Mouse (Mus musculus): ENCODE measurements around the gene Shbg.
"Not testable (repeated sequence)": the region's sequence is repeated elsewhere in the genome, so short reads cannot be mapped to it uniquely, and the experiment has no call there.

Shbg gene

DNA sequence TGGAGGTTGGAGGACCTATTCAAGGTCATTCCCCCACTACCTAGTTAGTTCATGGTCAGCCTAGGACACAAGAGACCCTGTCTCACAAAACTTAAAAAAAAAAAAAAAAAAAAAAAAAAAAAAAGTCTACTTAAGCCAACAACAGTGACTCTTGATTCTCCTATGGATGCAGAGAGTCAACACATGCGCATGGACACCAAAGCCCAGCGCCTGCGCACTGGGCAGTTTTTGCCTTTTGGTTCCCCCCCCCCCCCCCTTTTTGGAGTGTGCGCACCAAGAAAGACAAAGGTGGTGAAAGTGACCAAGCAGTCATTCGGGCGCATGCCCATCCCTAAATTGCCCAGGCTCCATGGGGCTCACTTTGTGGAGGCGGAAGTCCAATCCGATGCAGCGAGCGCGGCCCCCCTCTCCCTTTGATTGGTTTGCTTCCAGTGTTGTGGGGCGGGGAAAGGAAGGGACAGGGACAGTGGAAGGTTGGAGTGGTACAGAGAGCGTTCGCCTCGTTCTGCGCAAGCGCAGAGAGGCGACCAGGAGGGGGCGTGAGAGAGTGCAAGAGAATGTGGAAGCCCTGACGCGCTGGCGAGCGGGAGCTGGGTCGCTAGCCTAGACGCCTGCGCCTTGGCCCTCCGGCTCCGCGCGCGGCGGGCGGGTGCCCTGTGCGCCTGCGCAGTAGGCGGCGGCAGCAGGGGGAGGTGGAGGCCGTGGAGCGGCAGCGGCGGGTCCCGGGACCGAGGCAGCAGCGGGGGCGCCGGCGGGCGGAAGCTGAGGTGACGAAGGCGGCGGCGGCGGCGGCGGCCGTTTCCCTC lies 14.8 kb upstream of the Shbg start, which contains the start of gene Fxr2:
Gene Fxr2 (plus strand): TSS at position 707 of the 806 bp plus-strand sequence.
- in situ Hi-C loops (cut with MseI, MboI), result no loop called here

DNA sequence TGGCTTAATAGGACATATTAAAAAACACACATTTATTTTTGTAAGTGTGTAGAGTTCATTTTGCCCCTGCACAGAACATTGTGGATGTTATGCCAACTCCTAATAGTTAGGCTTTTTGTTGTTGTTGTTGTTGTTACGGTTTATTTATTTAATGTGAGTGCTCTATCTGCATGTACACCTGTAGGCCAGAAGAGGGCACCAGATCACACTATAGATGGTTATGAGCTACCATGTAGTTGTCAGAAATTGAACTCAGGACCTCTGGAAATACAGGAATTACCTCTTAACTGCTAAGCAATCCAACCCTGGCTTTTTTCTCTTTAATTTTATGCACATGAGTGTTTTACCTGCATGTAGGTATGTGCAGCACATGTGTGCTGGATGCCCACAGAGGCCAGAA lies 12.1 kb upstream of the Shbg start:
- in situ Hi-C loops (cut with MseI, MboI), result no loop called here

DNA sequence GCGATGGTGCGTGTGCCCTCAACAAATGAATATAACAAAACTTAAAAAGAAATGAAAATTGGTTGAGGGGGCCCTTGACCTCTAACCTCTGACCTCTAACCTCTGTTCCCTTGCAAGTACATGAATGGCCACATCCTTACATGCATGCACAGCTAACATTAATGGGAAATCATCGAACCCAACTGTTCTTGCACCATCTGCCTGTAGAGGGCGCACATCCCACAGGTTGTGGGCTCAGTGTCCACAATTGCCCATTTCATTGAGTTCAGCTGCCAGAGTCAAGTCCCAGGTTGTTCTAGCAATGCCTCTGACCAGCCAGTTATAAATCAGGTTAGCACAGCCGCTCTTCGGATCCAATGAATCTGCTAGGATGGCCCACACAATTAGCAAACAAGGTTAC lies 10.6 kb upstream of the Shbg start:
- in situ Hi-C loops (cut with MseI, MboI), result no loop called here

DNA sequence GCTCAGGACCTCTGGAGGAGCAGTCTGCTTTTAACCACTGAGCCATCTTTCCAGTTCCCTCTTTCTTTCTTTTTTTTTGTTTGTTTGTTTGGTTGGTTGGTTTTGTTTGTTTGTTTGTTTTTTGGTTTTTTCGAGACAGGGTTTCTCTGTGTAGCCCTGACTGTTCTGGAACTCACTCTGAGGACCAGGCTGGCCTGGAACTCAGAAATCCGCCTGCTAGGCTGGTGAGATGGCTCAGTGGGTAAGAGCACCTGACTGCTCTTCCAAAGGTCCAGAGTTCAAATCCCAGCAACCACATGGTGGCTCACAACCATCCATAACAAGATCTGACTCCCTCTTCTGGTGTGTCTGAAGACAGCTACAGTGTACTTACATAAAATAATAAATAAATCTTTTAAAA lies 6.6 kb upstream of the Shbg start:
- in situ Hi-C loops (cut with MseI, MboI), result not testable (repeated sequence)

DNA sequence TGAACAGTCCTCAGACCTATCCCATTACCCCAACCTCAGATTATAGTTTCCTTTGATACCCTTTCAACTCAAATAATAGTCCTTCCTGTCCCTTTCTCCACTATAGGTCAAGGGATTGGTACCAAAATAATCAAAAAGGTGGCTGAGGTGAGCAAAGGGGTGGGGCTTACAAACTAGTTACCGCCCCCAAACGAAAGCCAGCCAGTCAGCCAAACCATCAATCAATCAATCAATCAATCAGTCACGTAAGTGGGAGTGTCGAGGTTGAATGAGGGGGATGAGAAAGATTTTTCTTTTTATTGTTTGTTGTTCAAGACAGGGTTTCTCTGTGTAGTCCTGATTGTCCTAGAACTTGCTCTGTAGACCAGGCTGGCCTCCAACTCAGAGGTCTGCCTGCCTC lies 5.3 kb upstream of the Shbg start:
- in situ Hi-C loops (cut with MseI, MboI), result no loop called here

DNA sequence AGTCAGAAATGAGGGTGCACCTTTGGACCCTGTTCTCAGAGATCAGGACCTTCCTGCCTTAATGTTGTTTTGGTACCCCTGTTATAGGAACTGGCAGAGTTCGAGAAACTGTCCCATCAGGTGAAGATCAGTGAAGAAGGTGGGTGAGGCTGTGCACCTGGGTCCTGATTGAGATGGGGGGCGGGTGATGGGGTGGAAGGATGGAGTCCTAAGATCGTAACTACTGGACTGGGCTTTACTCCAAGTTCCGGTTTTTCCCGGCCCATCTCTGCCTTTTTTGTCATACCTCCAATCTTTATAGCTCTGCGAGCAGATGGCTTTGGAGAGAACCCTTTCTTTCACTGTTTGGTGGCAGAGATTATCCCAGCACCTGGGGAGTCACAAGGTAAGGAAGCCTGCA lies 4.7 kb upstream of the Shbg start:
- in situ Hi-C loops (cut with MseI, MboI), result no loop called here

DNA sequence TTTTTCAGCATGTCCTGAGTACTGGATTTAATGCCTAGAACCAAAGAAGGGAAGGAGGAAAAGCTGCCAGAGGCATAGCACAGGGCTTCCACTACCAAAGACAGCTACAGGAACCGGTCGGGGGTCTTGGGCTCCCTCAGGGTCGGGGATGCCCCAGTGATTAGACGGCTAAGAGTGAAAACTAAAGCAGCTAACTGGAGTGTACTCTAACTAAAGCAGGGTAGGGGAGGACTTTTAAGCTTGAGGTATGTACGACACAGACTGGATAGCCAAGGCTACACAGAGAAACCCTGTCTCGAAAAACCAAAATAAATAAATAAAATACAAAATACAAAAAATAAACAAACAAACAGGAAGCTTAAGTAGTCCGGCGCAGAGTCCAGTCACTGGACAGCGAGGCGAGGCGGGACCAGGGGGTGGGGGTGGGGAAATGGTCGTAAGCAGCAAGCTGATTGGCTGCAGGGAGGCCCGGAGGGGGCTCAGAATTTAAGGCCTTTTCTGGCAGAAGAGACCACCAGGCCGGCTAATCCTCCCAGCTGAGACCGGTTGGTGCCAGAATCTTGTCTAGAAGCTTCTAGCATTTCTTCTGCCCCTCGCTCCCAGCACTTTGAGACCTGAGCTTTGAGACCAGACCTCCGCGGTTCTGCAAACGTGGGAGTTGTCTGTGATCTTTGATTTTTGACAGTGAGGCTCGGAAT lies 4.0 kb upstream of the Shbg start, which contains the start of gene Sat2:
Gene Sat2 (plus strand): TSS at position 454 of the 698 bp plus-strand sequence.
- in situ Hi-C loops (cut with MseI, MboI), result no loop called here

DNA sequence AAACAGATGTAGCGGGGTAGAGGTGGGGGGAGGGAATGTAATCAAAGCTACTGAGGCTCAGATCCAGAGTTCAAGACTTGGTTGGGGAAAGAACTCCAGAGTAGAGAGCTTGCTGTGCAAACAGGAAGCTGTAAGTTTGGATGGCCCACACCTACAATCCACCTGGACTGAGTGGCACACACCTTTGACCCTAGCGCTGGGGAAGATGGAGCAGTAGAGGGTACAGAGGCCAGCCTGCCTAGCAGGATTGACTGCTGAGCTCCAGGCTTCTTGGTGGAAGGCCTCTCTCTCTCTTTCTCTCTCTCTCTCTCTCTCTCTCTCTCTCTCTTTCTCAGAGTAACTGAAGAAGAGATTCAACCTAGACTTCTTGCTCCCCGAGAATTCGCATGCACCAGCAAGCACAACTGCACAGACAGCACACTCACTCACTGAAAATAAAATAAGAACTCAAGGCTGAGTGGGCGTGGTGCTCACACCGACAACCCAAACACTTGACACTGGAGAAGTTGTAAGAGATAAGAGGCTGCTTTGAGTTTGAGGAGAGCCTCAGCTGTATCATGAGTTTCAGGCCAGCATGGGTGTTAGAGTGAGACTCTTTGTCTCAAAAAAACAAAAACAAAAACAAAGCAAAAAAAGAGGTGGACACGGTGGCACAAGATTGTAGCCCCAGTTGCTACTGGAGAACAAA lies 2.8 kb upstream of the Shbg start:
- in situ Hi-C loops (cut with MseI, MboI), result no loop called here

DNA sequence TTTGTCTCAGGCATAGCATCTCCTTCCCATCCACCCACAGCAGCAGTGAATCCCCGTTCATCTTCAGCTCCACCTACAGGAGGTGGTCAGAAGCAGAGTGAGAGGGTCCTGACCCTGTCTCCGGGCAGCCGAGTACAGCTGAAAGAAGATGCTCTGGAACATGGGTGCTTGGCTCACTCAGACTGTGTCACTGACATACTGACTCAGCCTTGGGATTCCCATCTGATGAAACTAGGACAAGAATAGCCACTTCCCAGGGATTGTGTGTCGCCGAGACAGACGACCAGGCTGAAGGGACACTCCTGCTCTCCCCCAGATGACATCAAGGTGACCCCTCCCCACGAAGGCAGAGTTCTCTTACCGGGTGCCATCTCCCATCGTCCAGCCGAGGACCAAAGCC lies 924 bp downstream of the Shbg start:
- in situ Hi-C loops (cut with MseI, MboI), result loop anchor here in 1 of 2 experiments (10.0 kb wide), 1 partner anchor 82 kb away; no protein-coding TSS in a partner anchor

DNA sequence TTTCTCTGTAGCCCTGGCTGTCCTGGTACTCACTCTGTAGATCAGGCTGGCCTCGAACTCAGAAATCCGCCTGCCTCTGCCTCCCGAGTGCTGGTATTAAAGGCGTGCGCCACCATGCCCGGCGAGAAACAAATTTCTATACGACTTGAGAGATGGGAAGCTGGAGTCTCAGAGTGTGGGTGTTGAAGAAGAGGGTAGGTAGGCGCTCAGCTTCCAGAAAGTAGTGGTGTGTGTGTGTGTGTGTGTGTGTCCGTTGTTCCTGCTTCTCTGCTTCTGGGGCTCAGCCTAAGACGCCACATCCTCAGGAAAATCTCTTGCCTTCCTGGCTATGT lies 3.5 kb downstream of the Shbg start:
- in situ Hi-C loops (cut with MseI, MboI), result loop anchor here in 1 of 2 experiments (10.0 kb wide), 1 partner anchor 79 kb away; no protein-coding TSS in a partner anchor

DNA sequence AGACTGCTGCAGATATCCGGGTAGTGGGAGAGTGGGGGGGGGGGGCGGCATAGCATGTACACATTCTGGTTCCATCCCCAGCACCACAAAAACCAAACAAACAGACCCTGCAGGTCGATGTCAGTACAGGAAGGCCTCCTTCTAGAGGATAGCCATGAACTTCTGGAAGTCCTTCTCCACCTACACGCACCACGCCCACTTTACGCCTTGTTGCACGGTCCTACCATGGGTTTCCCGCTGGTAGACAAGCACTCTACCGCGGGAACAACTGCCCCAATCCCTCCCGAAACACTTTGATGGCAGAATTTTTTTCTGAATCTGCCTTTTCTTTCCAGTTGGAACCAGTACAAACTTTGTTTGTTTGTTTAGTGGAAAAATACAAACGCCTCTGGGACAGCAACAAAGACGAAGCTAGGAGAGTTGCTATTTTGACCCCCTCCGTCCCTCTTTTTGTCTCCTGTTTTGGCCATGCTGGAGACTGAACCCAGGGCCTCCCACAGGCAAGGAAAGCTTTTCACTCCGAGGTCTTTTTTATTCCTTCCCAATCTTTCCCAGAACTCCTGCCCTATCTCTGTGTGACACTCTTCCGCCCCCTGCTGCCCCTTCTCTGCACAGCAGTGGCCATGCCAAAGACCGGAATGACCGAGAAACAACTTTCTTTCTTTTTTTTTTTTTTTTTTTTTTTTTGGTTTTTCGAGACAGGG lies 4.0 kb downstream of the Shbg start:
- in situ Hi-C loops (cut with MseI, MboI), result loop anchor here in 1 of 2 experiments (10.0 kb wide), 1 partner anchor 79 kb away; no protein-coding TSS in a partner anchor

DNA sequence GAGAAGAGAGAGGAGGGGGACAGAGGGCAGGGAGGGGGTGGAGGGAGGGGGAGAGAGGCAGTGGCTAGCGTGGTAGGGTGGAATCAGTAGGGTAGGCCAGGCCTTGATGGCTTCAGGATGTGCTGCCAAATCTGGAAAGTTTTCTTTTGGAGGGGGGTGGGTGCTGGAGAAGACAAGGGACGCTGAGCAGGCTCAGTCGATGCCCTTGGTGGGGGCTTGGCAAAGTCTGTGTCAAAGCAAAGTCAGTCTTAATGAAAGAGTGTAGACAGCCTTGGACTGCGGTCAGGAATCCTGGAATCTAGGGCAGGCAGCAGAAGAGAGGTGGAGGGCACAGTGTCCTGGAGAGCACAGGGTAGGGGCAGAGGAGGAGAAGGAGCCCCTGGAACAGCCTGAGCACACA lies 6.8 kb downstream of the Shbg start:
- in situ Hi-C loops (cut with MseI, MboI), result loop anchor here in 1 of 2 experiments (10.0 kb wide), 1 partner anchor 76 kb away; no protein-coding TSS in a partner anchor

DNA sequence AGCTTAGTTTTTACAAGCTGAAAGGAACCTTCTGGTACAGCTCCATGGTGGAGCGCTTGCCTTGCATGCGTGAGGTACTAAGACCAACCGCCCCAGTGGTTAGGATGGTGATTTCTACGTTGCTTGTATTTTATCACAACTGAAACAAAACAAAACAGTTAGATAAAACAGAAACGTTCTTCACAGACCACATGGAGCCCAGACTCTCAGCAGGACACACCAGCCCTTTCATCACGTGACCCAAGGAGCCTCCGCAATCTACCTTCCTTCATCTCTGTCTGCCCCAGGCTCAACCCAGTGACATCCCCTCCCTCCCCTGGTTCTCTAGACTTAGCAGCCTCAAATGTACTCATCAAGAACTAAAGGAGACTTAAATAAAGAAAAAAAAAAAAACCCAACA lies 8.3 kb downstream of the Shbg start:
- in situ Hi-C loops (cut with MseI, MboI), result loop anchor here in 1 of 2 experiments (5.0 kb wide), 1 partner anchor 72 kb away; no protein-coding TSS in a partner anchor

DNA sequence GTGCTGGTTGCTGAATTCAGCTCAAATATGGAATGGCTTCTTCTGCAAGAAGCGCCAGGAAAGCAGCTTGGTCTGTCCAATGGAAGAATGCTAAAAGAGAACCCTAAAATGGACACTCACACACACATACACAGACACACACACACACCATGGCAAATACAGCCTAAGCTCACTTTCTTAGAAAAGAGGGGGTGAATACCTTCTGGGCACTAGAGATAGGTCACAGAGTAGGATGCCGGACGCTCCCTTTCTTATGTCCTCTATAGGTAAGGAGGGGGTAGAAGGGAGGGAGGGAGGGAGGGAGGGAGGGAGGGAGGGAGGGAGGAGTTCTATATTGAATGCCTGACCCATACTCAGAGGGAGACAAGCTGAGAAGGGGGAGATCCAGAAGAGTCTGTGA lies 9.2 kb downstream of the Shbg start:
- in situ Hi-C loops (cut with MseI, MboI), result loop anchor here in 1 of 2 experiments (5.0 kb wide), 1 partner anchor 71 kb away; no protein-coding TSS in a partner anchor

DNA sequence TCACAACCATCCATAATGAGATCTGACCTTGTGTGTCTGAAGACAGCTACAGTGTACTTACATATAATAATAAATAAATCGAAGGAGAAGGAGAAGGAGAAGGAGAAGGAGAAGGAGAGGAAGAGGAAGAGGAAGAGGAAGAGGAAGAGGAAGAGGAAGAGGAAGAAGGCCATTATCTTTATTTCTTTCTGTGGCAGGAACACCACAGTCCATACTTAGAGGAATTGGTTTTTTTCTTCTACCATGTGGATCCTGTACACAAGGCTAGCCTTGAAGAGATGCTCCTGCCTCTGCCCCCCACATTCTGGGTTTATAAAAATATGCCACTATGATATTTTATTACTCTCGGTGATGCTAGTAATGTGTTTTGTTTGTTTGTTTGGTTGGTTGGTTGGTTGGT lies 10.9 kb downstream of the Shbg start:
- in situ Hi-C loops (cut with MseI, MboI), result loop anchor here in 1 of 2 experiments (5.0 kb wide), 1 partner anchor 70 kb away; no protein-coding TSS in a partner anchor

DNA sequence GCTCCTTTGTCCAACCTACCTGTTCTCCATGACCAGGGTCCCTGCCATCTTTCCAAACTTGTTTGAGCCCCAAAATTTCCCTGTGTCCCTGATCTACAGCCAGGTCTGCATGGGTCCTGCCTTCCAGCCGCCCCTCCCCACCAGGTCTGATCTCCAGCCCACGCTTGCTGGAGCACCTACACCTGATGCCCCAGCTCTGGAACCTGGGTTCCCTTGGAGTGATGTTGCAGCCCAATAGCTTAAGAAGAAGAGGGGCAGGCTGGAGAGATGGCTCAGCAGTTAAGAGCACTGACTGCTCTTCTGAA lies 11.3 kb downstream of the Shbg start:
- in situ Hi-C loops (cut with MseI, MboI), result loop anchor here in 1 of 2 experiments (5.0 kb wide), 1 partner anchor 69 kb away; no protein-coding TSS in a partner anchor

DNA sequence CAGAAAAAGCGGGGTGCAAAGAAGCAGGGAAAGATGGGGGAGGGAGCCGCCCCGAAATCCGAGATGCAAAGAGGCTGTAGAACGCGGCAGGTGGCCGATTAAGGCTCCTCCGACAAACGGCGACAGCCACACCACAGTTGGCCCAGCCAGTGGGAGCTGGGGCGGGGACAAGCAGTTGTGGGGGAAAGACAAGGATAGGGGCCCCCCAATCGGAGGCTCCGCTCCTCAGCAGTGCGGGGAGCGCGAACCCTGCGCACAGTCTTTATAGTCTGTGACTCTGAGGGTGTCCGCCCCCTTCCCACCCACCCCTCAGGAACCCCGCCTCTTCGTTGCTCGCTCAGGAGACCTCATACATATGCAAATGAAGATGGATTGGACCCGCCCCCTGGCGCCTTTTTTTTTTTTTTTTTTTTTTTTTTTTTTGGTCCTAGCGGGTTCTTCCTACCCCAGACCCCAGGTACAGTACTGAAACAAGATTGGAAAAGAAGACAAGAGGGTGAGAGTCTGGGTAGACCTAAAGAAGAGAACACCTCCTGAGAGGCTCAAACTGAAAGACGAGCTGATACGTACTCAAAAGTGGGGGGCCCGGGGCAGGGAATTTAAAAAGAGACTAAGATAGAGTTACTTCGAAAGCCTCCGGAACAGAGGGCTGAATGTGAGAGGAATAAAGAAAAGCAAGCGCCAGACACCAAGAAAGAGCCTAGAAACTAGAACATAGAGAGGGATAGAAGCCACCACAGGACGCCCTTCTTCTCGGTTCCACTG lies 11.8 kb downstream of the Shbg start, which contains the start of gene Atp1b2:
Gene Atp1b2 (minus strand): TSS at position 217 of the 765 bp plus-strand sequence.
- in situ Hi-C loops (cut with MseI, MboI), result loop anchor here in 1 of 2 experiments (5.0 kb wide), 1 partner anchor 69 kb away; no protein-coding TSS in a partner anchor

DNA sequence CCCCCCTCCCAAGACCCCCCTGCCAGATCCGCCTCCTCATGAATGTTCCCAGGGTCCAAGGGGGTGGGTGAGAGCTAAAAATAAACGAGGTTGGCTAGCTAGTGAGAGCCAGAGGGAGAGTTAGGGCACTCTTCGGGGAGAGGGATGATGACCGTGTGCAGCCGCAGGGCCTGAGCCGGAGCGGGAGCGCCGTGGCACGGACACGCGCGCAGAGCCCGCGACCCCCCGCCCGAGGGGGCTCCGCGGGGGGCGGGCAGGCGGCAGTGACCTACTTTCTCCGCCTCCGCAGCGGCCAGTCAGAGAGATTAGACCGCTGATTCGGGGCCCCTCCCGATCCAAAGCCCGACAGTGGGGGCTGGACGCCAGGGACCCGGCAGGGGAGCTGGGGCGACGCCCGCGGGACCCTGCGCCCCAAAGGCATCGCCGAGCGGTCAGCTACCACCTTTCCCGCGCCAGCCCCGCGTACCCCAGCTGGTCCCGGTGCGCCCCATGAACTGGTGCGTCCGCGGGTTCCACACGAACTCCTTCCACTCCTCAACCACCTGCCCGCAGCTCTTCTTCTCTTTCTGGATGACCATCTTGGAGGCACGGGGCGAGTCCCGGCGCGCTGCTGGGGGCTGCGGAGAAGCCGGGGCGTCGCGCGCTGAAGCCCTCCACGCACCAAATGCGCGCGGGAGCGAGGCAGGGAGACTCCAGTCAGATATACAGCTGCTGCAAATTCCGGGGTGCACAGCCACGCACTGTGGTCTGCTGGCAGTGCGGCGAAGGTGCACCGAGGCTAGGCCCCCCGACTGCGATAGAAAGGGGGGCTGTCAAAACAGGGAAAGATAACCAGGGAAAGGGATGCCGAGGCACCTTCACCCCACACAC lies 12.7 kb downstream of the Shbg start:
- in situ Hi-C loops (cut with MseI, MboI), result loop anchor here in 1 of 2 experiments (5.0 kb wide), 1 partner anchor 68 kb away; no protein-coding TSS in a partner anchor

DNA sequence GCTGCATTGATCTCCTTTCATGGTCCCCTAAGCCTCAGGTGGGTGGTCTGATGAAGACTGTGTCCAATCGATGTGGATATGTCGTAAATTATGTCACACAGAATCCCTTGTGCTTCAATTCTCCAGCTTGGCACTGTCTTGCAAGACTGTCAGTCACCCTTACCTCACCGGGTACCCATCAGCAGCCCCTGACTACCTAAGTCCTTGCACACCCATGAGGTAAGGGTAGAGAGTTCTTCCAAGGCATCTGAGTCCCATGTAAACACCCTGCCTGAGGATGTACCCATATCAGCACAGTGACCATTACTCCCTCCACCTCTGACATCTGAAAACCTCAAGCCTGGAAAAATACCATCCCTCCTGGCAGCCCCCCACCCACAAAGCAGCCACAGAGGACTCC lies 13.4 kb downstream of the Shbg start:
- in situ Hi-C loops (cut with MseI, MboI), result no loop called here
